Mouse (Mus musculus): ENCODE results near the gene Vkorc1. TPM values are rescaled to one million over a fixed set of nuclear protein-coding genes. Genes with fewer than 3 reads are reported as not detected.

Vkorc1 gene
- 384 and 432 TPM in 2 replicates for polyA plus RNA-seq (2012; rRNA removed)

DNA sequence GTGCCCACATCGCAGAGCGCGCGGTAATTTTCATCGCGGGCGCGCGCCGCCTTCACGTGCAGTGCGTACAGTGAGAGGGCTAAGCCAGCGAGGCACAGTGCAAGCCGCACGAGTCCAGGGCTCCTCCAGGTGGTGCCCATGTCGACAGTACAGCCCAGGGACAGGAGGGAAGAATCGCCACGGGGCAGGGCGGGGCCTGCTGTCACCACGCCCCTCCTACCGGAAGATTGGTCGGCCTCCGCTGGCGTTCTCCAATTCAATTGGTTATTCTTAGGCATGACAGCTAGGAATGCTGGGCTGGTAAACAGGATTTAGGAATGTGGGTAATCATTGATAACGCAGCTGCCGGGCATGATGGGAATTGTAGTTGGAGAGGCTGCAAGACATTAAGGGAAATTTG is at the start of gene Vkorc1, which contains the start of gene Gm21974:
Gene Vkorc1 (minus strand): TSS at position 176 of the 400 bp plus-strand sequence.
Gene Gm21974 (minus strand): TSS at position 13 of the 400 bp plus-strand sequence.

DNA sequence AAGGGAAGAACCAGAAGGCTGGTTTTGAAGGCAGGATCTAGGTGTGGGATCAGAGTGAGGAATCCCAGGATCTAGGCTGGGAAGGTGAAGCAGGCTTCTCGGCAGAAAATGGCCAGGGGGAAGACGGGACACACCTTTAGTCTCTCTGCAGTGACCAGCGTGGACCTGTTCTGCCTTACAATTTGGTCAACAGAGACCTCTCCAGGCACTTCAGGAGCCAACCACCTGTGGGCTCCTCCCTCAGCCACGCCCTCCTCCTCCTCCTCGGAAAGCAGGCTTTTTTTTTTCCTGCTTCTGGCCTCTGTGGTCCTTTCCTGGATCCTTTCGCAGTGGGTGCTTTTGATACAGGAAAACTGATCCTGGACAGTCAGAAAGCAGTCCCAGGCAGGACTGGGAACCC is 34.5 kb upstream of the Vkorc1 start, which contains the start of gene Prss8:
Gene Prss8 (minus strand): TSS at position 182 of the 400 bp plus-strand sequence.

DNA sequence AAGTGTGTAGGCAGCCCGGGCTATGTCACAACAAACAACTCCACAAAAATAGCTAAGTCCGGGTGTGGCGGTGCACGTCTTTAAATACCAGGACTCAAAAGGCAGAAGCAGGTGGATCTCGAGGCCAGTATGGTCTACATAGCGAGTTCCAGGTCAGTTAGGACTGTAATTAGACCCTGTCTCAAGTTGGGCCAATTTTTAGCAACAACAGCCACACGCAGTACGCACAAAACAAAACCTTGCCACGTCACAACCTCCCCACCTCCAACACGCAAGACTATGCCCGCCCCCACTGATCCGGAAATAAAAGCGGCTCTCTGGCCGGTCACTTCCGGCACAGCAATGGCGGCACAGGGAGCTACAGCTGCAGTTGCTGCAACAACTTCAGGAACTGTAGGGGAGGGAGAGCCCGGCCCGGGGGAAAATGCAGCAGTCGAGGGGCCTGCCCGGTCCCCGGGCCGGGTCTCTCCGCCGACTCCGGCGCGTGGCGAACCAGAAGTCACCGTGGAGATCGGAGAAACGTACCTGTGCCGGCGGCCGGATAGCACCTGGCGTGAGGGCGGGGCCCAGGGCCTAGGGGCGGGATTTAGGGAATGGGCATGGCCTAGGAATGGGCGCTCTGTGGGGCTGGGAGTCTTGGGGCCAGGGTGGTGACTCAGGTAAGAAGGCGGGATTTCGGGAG is 16.9 kb upstream of the Vkorc1 start, which contains the start of gene Kat8:
Gene Kat8 (plus strand): TSS at position 327 of the 682 bp plus-strand sequence.

DNA sequence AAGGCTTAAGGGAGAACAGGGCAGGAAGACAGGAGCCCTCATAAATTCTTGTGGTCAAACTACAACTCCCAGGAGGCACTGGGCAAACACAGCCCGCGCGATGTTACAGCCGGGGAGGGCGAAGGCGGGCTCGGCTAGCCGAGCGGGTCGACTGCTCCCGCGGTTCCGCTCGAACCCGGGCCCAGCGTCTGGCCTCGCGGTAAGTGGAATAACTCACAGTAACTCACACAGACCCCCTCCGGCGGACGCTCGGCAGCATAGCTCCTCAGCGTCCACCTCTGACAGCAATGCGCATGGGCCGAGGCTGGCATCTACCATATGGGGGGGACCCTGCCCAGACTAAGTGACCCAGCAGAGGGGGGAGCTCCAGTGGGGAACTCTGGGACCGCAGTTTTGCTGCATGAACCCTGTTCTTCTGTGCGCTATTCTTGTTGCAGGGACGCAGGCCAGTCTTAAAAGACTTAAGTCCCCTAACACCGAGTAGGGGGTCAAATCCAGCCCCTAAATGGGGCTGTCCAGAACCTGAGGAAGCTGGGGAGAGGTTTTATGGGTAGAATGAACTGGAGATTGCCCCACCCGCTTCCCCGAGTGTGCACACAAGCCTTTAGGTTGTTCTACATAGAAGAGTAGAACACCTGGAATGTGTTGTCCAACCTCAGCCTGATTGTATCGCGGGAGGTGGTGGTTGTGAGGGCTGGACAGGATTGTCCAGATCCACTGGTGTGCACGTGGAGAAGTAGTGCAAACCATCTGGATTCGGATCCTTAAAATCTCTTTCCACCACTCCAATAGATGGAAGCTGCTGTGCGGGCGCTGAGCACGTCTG is 8.8 kb upstream of the Vkorc1 start, which contains the start of gene Bckdk:
Gene Bckdk (plus strand): TSS at position 112 of the 826 bp plus-strand sequence.

DNA sequence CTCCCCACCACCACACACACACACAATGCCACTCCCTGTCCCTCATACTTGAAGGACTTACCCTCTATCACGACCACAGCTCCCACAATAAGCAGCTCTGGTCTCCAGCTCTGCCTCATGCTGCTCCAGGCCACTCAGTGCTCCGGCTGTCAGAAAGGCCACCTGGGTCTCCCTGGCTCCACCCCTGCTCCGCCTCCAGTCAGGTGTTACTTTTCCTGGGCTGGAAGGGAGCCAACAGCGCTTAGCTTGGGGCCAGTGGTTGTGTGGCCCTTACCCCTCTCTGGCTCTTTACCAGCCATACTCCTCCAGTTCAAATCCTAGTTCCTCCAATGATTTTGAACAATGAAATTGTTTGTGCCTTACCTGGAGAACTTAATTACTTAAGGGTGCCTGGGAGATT is 4.6 kb downstream of the Vkorc1 start, which contains the start of gene Prss53:
Gene Prss53 (minus strand): TSS at position 173 of the 400 bp plus-strand sequence.

DNA sequence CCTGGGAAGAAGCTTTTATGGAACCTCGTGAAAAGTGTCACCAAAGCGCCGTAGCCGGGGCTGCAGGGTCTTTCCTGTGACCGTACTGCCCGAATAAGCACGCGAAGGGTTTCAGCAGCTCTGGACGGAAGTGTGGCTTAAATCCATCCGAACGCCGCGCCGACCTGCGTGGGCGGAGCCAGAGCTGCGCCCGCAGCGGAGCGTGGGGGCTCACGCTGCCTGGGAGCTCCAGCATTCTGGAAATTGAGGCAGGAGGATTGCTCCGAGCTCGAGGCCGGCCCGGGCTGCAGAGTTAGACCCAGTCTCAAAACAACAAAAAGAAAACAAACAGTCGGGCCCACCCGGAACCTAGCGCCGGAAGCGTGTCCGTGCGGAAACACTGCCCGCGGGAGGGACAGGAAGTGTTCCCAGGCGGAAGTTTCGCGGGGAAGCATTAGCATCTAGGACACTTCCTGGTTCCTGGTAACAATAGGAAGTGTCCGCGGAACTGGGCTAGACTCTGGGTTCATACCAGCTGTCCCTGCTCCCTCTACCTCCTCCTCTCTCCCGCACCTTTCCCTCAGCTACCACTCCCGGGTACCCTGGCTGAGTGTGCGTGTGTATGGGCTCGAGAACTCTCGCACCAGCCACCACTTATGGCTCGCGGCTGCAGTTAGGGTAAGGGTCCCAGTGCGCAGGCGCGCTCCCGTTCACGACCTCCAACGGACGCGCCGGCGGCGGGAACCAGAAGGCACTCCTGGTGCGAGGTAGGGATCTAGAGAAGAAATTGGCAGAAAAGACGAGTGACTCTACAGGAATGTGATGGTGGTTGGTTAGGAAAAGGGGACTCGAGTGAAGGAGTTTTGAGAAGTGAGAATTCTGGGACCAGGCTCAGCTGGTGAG is 18.7 kb downstream of the Vkorc1 start, which contains the start of gene Zfp668:
Gene Zfp668 (minus strand): TSS at position 362 of the 882 bp plus-strand sequence.

DNA sequence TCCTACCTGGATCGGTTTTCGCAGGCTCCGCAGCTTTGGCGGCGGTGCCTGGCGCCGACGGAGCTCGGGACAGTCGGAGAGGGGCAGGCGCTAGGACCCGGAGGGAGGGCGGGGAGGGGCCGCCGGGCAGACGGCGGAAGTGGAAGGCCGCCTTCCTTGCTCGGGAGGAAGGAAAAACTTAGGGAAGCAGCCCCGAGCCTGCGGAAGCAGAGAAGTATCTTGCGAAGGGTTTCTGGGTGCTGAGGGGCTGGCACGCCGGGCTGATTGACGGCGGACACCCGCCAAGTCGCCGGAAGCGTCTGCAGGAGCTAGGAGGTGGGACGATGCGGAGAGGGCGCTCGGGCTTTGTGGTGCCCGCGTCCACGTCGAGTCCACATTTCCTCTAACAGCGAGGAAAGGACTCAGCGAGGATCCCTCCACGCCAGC is 19.4 kb downstream of the Vkorc1 start, which contains the start of gene Zfp646:
Gene Zfp646 (plus strand): TSS at position 181 of the 426 bp plus-strand sequence.

Other genes with a start within 250 kb of the Vkorc1 start
- 12.7 and 12.9 TPM in 2 replicates for gene Bcl7c, start 186.7 kb downstream of the Vkorc1 start, polyA plus RNA-seq (2012; rRNA removed)
- 6.2 and 6.4 TPM in 2 replicates for gene Ctf1, start 182.9 kb downstream of the Vkorc1 start, polyA plus RNA-seq (2012; rRNA removed)
- not detected in 2 replicates for gene Ctf2, start 163.5 kb downstream of the Vkorc1 start, polyA plus RNA-seq (2012; rRNA removed)
- gene Fbxl19, start 151.1 kb downstream of the Vkorc1 start, polyA plus RNA-seq (2012; rRNA removed), result 5.1 and 5.4 TPM in 2 replicates
- gene Orai3, start 125.8 kb downstream of the Vkorc1 start, polyA plus RNA-seq (2012; rRNA removed), result 11.4 and 12.1 TPM in 2 replicates
- gene Setd1a, start 118.9 kb downstream of the Vkorc1 start, polyA plus RNA-seq (2012; rRNA removed), result 3.8 and 4.8 TPM in 2 replicates
- 0.12 TPM in 1 of 2 replicates, not detected in the other for gene Gm49388, start 110.0 kb downstream of the Vkorc1 start, polyA plus RNA-seq (2012; rRNA removed)
- 228 and 255 TPM in 2 replicates for gene Hsd3b7, start 95.0 kb downstream of the Vkorc1 start, polyA plus RNA-seq (2012; rRNA removed)
- 39.6 and 41.1 TPM in 2 replicates for gene Stx4a, start 71.3 kb downstream of the Vkorc1 start, polyA plus RNA-seq (2012; rRNA removed)
- 2.5 and 2.9 TPM in 2 replicates for gene Stx1b, start 71.1 kb downstream of the Vkorc1 start, polyA plus RNA-seq (2012; rRNA removed)
- gene Zfp646, start 19.4 kb downstream of the Vkorc1 start, polyA plus RNA-seq (2012; rRNA removed), result 5.3 and 5.5 TPM in 2 replicates
- 1.7 and 1.9 TPM in 2 replicates for gene Zfp668, start 18.8 kb downstream of the Vkorc1 start, polyA plus RNA-seq (2012; rRNA removed)
- gene Prss53, start 4.6 kb downstream of the Vkorc1 start, polyA plus RNA-seq (2012; rRNA removed), result 1.8 and 1.9 TPM in 2 replicates
- not detected in 2 replicates for gene Gm21974, start 163 bp downstream of the Vkorc1 start, polyA plus RNA-seq (2012; rRNA removed)
- gene Bckdk, start 8.5 kb upstream of the Vkorc1 start, polyA plus RNA-seq (2012; rRNA removed), result 21.6 TPM in 2 replicates
- 11.1 and 11.5 TPM in 2 replicates for gene Kat8, start 16.9 kb upstream of the Vkorc1 start, polyA plus RNA-seq (2012; rRNA removed)
- gene Prss8, start 34.5 kb upstream of the Vkorc1 start, polyA plus RNA-seq (2012; rRNA removed), result 24.5 and 29.4 TPM in 2 replicates
- gene Prss36, start 51.1 kb upstream of the Vkorc1 start, polyA plus RNA-seq (2012; rRNA removed), result 3.5 and 4.0 TPM in 2 replicates
- gene Fus, start 71.8 kb upstream of the Vkorc1 start, polyA plus RNA-seq (2012; rRNA removed), result 203 and 208 TPM in 2 replicates
- gene Pycard, start 98.2 kb upstream of the Vkorc1 start, polyA plus RNA-seq (2012; rRNA removed), result 17.8 and 18.5 TPM in 2 replicates
- 0.07 TPM in 2 replicates for gene Trim72, start 108.3 kb upstream of the Vkorc1 start, polyA plus RNA-seq (2012; rRNA removed)
- gene Itgam, start 167.0 kb upstream of the Vkorc1 start, polyA plus RNA-seq (2012; rRNA removed), result 11.7 and 16.8 TPM in 2 replicates
- 0.12 and 0.17 TPM in 2 replicates for gene Gm49368, start 167.1 kb upstream of the Vkorc1 start, polyA plus RNA-seq (2012; rRNA removed)
- gene Itgax, start 233.9 kb upstream of the Vkorc1 start, polyA plus RNA-seq (2012; rRNA removed), result 0.24 and 0.34 TPM in 2 replicates

Data from liver, embryonic 18 days (tissue).